Mouse (Mus musculus) spleen, adult 2 months (tissue): Measurements from ENCODE around the gene Tpt1. TPM values are rescaled to one million over a fixed set of nuclear protein-coding genes. Genes with fewer than 3 reads are reported as not detected.
A peak's percentile ranks its signal among the peaks of the same experiment; 100 is the strongest.

Experiments used
- DNase-seq, 2 experiments: peaks; one replicate each; pipeline versions ENCODE4 v3.0.0 to v3.0.0-alpha.2; 2012 to 2021; ENCODE audit warnings: low spot score in 2 of 2, low read depth in 1 of 2
- H3K27ac ChIP-seq: fragments of 200-500 bp; 2 replicates; pipeline ENCODE4 v1.5.1; 2012; ENCODE audit warnings: low read length, inconsistent platforms; ENCODE audit not compliant: insufficient read depth
- H3K27me3 ChIP-seq: fragments of 200-500 bp; 2 replicates; pipeline ENCODE4 v1.6.1; 2012; ENCODE audit warnings: mild to moderate bottlenecking, moderate library complexity, low read length, inconsistent platforms; ENCODE audit not compliant: control insufficient read depth, insufficient read depth
- H3K36me3 ChIP-seq: fragments of 200-500 bp; 2 replicates; pipeline ENCODE4 v1.6.1; 2012; ENCODE audit warnings: mild to moderate bottlenecking, low read length, inconsistent platforms; ENCODE audit not compliant: control insufficient read depth, insufficient read depth
- H3K4me1 ChIP-seq: fragments of 200-500 bp; 2 replicates; pipeline ENCODE4 v1.6.1; 2011; ENCODE audit warnings: inconsistent platforms; ENCODE audit not compliant: control insufficient read depth, insufficient read depth, insufficient read length
- H3K4me3 ChIP-seq: fragments of 200-500 bp; 2 replicates; pipeline ENCODE4 v1.5.1; 2011; ENCODE audit warnings: mild to moderate bottlenecking, inconsistent platforms; ENCODE audit not compliant: insufficient read depth, insufficient read length; ENCODE audit errors: extremely low read depth
- CTCF ChIP-seq: fragments of 200-500 bp; IDR thresholded peaks from 2 replicates; pipeline ENCODE4 v1.5.1; 2011; ENCODE audit warnings: mild to moderate bottlenecking, inconsistent platforms; ENCODE audit not compliant: insufficient read depth, insufficient read length, insufficient replicate concordance; ENCODE audit errors: extremely low read depth
- POLR2A ChIP-seq: fragments of 200-500 bp; IDR thresholded peaks from 2 replicates; pipeline ENCODE4 v1.6.1; 2011; ENCODE audit warnings: low read depth, low read length, inconsistent platforms
- WGBS: fragments of 180-500 bp; shearing (Covaris S2); methylation state at CpG from one replicate; pipeline ENCODE4 v1.1.7; 2018; 5-methylcytosine and 5-hydroxymethylcytosine counted together
- polyA plus RNA-seq: library from polyadenylated mRNA; depleted of rRNA; stranded (reverse); fragments of >200 nt; gene quantifications from 2 replicates; pipeline ENCODE4 v1.2.3, GENCODE M21; 2012

Tpt1 gene
- polyA plus RNA-seq, 1 experiment: 2,473 TPM

DNA sequence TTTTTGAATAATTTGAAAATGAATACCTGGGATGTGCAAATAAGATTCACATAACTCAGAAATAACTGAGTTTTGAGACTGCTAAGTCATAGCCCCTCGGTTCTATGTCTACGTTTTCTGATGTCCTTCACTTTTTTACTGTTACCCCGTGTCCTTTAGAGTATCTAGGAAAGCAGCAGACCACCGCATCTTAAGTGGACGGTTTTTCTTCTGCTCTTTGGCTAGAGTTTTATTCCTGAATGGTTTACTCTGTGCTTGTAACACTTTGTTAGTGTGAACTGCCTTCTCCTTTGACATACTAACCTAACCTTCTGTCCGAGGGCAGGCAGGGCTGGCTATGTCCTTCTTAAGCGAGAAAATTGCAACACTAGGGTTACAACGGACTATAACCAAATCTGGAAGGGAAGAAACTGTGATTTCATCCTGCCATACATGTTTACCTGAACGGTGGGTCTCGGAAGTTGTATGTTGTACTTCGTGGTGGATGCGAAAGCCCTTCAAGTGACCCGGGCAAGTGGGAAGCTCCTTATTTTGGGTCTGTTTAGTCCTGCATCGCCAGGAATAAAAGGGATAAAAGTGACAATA, 690 bp upstream of the Tpt1 start:
- Histone ChIP-seq H3K4me1 (no peaks in the 10 kb centered on the region), H3K27ac (peak overlapping the region; percentile 98), H3K4me3 (peak overlapping the region; percentile 97), H3K36me3 (peaks cover 20% of the 10 kb centered on the region), H3K27me3 (no peaks in the 10 kb centered on the region)
- 7% methylated on average over 14 of the region's 14 CpGs for WGBS
- TF ChIP-seq CTCF (no peak), POLR2A (no peak)
- DNase-seq: no peak

DNA sequence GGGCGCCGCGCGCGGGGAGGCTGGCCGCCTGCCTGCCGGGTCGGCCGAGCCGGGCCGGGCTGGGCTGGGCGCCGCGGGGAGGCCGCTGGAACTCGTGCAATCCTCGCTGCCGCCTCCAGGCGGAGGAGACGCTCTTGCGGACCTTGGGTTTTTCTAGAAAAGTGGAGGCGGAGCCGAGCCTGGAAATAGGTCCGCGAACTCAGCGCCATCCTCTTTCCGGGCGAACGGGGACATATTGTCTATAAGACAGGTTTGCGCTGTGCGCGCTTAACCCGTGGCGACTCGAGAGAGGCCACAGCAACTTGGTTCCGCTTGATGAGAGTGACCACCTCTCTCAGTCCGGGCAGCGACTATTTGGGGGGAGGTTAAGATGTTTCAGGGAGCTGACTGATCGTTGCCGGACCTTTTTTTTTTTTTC, 814 bp downstream of the Tpt1 start:
- peak; percentile 42; the same call in 1 of the 2 replicates for TF ChIP-seq CTCF
- no peak for TF ChIP-seq POLR2A
- Histone ChIP-seq H3K27ac (peak overlapping the region; percentile 98), H3K4me3 (peak overlapping the region; percentile 97), H3K4me1 (no peaks in the 10 kb centered on the region), H3K36me3 (peaks cover 22% of the 10 kb centered on the region), H3K27me3 (no peaks in the 10 kb centered on the region)
- 1% methylated on average over 39 of the region's 40 CpGs for WGBS
- DNase-seq: peak; percentile 87 to 88

DNA sequence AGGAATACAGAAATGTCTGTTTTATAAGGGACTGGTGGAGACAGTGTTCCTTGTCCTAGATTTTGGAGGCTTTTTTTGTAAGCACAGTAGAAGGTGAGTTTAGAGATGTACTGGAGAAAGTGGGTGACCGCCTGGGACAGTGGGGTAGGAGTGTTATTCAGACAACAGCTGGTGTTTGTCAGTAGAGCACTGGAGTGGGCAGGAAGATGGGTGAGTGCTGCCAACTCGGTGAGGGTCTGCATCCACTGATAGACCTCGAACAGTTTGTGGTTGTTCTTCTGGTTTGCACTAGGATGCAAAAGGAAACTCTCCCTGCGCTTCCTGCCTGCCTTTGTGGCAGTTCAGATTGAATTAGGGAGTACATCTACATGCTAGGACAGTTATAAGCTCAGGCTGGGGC, 2.8 kb downstream of the Tpt1 start:
- DNase-seq: no peak
- no peaks in the 10 kb centered on the region for H3K27me3 ChIP-seq
- H3K4me1 ChIP-seq: no peaks in the 10 kb centered on the region
- 64% methylated on average over 4 of the region's 4 CpGs for WGBS
- no peak overlapping the region for H3K4me3 ChIP-seq
- H3K27ac ChIP-seq: no peak overlapping the region
- peaks cover 24% of the 10 kb centered on the region for H3K36me3 ChIP-seq
- TF ChIP-seq CTCF (no peak), POLR2A (no peak)

DNA sequence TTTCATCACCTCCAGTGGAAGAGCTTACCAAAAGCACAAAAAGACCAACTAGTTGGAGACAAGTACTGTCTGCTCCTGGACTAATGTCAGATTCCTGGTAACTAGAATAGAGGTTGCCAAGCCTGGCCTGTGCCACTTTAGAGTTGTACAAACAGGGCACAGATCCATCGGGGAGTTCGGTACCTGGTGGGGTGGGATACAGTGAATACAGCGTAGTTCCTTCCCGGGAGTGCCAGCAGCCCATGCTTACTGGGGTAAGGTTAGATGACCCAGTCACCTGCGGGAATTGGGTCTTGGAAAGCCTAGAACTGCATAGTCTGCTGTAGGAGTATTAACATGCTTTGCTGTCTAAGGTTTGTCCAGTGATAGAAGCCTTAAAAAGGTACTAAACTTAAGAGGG, 3.6 kb downstream of the Tpt1 start:
- TF ChIP-seq CTCF (no peak), POLR2A (no peak)
- Histone ChIP-seq H3K27ac (no peak overlapping the region), H3K27me3 (no peaks in the 10 kb centered on the region), H3K4me3 (no peak overlapping the region), H3K4me1 (no peaks in the 10 kb centered on the region), H3K36me3 (peaks cover 24% of the 10 kb centered on the region)
- no peak for DNase-seq
- 96% methylated on average over 5 of the region's 5 CpGs for WGBS

DNA sequence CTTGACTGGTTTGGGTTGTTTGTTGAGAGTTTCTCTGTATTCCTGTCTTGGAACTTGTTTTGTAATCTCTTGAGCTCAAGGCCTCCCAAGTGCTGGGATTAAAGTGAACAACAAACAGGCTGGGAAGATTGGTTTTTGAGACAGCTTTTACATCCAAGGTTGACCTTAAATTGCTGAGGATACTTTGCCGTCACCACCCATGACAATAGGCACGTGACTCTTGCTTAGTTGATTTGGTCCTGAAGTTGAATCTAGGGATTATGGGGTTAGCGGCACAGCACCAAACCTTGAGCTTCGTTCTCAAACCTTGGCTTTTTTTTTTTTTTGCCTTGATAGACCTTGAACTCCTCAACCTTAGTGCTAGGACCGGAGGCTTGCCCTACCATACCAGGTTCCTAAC, 4.3 kb downstream of the Tpt1 start:
- Histone ChIP-seq H3K4me1 (no peaks in the 10 kb centered on the region), H3K27ac (no peak overlapping the region), H3K36me3 (peaks cover 24% of the 10 kb centered on the region), H3K27me3 (no peaks in the 10 kb centered on the region), H3K4me3 (no peak overlapping the region)
- 93% methylated on average over 5 of the region's 5 CpGs for WGBS
- TF ChIP-seq CTCF (no peak), POLR2A (no peak)
- DNase-seq: no peak

DNA sequence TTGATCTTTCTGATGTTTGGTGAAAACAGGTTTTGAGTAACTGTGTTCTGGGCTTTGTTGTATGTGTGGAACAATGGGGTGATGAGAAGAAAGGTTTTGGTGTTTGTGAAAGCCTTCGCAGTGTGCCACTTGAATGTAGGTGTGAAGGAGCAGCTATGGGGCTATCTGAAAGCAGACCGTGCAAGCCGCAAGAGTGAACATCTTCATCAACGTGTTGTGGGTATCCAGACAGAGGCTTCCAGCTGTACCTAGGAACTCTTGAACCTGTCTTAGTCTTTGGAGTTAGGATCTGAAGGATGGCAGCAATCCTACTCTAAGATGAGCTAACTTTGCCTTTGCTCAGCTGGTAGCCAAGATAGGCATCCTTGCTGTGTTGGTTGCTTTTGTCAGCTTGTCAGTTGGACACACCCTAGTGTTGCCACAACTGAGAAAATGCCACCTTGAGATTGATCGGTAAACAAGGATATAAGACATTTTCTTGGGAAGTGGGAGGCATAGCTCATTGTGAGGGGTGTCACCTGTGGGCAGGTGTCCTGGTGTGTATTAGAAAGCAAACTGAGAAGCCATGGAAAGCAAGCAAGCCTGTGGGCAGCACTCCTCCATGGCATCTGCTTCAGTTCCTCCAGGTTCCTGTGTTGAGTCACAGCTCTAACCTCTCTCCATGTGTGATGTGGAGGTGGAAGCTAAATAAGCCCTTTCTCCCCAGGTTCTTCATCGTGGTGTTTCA, 5.1 kb downstream of the Tpt1 start:
- Histone ChIP-seq H3K4me1 (no peaks in the 10 kb centered on the region), H3K36me3 (peaks cover 24% of the 10 kb centered on the region), H3K4me3 (no peak overlapping the region), H3K27ac (no peak overlapping the region), H3K27me3 (no peaks in the 10 kb centered on the region)
- DNase-seq: no peak
- no peak for TF ChIP-seq CTCF
- TF ChIP-seq POLR2A: no peak
- WGBS: 89% methylated on average over 6 of the region's 6 CpGs

DNA sequence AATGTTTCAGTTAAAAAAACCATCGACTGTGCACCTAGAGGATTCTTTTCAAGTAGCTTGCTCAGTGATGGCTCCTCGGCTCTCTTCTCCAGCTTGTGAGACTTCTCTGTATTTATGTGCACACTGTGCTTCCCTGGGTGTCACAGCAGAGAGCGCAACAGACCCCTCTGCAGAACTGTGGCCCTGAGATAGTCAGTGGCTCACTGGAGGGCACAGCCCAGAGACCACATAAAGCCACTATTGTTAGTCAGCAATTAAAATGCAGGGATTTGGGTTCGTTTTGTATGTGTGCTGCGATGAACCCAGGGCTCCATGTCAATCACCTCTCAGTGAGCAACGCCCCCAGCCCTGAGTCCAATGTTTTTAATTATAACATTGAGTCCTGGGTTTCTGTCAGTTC, 5.9 kb downstream of the Tpt1 start:
- no peak for TF ChIP-seq POLR2A
- WGBS: 85% methylated on average over 6 of the region's 6 CpGs
- no peak overlapping the region for H3K27ac ChIP-seq
- peaks cover 24% of the 10 kb centered on the region for H3K36me3 ChIP-seq
- H3K27me3 ChIP-seq: no peaks in the 10 kb centered on the region
- DNase-seq: no peak
- no peaks in the 10 kb centered on the region for H3K4me1 ChIP-seq
- no peak overlapping the region for H3K4me3 ChIP-seq
